Mouse (Mus musculus) heart, adult 9 months (tissue): ENCODE results near the gene En2.

ENCODE experiments used
- DNase-seq, 2 experiments: peaks; one replicate each; pipeline ENCODE4 v3.0.0; 2022; ENCODE audit warnings: low spot score in 2 of 2

En2 gene

GRCm38 (mm10) chr5:28178322-28178721, 12.8 kb downstream of the En2 start:
- no peak for DNase-seq

- no peak for DNase-seq
Measured at GRCm38 (mm10) chr5:28179237-28179790, 13.8 kb downstream of the En2 start.

GRCm38 (mm10) chr5:28191201-28192098, 26.0 kb downstream of the En2 start:
- no peak for DNase-seq

- DNase-seq = no peak
Measured at GRCm38 (mm10) chr5:28192099-28192454, 26.6 kb downstream of the En2 start.

GRCm38 (mm10) chr5:28195473-28195872, 30.0 kb downstream of the En2 start:
- DNase-seq = no peak

- DNase-seq = no peak
Measured at GRCm38 (mm10) chr5:28199089-28199873, 33.8 kb downstream of the En2 start.

GRCm38 (mm10) chr5:28203086-28203485, 37.6 kb downstream of the En2 start:
- DNase-seq = no peak

- DNase-seq = no peak
Measured at GRCm38 (mm10) chr5:28204678-28205077, 39.2 kb downstream of the En2 start.

GRCm38 (mm10) chr5:28206448-28206847, 41.0 kb downstream of the En2 start:
- no peak for DNase-seq

GRCm38 (mm10) chr5:28207043-28207442, 41.5 kb downstream of the En2 start:
- no peak for DNase-seq

- no peak for DNase-seq
Measured at GRCm38 (mm10) chr5:28208726-28209520, 43.4 kb downstream of the En2 start.

GRCm38 (mm10) chr5:28209549-28210431, 44.3 kb downstream of the En2 start:
- no peak for DNase-seq

GRCm38 (mm10) chr5:28210591-28211550, 45.4 kb downstream of the En2 start:
- no peak for DNase-seq

GRCm38 (mm10) chr5:28211651-28212310, 46.3 kb downstream of the En2 start:
- DNase-seq = no peak

GRCm38 (mm10) chr5:28213441-28213840, 47.9 kb downstream of the En2 start:
- no peak for DNase-seq

GRCm38 (mm10) chr5:28219596-28219995, 54.1 kb downstream of the En2 start:
- DNase-seq = no peak
